Mouse (Mus musculus) embryo, embryonic 11.5 days (tissue): ENCODE data around the gene Pde9a.

Source experiments
- DNase-seq: peaks from one replicate; pipeline ENCODE4 v3.0.0-alpha.2; 2012; ENCODE audit warnings: low read depth, low spot score

The Pde9a gene

DNA sequence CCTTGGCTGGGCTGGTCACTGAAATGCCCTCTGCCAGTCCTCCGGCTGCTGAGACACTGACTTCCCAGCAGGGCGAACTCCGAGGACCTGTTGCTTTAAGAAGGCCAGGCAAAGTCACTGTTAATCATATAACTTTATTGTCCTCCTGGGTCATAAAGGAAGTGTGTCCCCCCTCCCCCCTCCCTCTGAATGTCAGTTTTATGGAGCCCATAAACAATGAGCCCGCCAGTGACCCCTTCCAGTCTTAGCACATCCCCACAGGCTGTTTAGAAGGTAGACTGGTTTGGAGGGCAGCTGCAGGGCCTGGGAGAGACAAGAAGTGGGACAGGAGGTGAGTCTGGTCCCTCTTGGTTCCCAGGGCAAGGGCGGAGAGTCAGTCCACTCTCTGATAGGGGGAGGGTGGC lies 46.9 kb downstream of the Pde9a start:
- DNase-seq: peak; percentile 43

DNA sequence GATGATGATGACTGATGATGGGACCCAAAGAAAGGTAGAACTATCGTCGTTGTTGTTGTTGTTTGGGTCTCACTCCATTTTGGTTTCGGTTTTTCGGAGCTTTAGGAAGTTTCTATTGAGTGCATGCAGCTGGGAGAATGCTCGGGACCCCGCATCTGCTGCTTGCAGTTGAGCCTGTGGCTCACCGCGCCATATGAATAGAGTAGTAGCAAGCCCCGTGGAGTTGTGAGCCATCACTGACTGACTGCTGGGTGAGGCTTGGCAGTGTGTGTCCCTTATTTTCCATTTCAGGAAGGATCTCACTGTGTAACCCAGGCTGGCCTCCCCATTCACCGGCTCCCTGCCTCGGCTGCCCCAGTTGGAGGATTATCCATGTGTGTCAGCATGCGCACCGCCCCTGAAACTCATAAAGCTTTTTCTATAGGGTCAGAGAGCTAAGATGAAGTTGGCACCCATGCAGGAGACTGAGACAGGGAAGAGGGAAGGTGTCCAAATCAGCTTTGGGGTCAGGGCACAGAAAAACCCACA lies 47.5 kb downstream of the Pde9a start:
- no peak for DNase-seq

DNA sequence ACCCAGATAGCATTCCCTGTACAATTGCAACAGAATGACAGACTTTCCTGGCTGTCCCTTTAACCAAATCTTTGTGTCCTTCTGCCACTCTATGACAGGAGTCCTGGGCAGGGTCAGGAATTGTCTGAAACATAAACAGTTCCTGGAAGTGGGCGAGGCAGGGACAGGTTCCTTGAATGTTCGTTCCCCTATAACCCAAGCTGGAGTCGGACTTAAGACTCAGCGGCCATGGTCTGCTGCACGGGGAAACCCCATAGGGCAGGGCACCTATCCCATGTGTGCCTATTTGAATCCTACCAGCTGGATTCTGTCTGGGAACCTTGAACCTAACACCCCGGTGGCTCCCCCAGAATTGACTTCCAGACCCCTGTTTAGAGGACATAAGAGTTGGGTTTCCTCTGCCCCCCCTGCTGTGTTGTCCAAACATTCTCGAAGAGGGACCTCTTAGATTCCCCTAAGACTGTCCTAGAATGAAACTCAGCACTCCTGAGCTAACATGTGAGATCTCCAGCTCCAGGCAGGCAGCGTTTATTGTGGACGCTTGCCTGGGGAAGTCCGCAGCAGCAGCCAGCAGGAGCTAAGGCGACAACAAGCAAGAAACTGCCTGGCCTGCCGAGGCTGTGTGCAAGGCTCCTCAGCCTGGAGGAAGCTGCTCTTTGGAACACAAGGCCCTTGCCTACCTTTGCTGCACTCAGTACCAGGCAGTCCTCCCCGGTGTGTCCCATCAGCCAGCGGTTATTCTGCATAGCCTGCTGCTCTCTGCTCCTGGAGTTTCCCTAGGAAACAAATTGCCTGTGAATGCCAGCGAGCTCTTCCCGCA lies 48.2 kb downstream of the Pde9a start:
- DNase-seq: no peak

- no peak for DNase-seq
Observed at GRCm38 (mm10) chr17:31434825-31435325, 48.9 kb downstream of the Pde9a start.

DNA sequence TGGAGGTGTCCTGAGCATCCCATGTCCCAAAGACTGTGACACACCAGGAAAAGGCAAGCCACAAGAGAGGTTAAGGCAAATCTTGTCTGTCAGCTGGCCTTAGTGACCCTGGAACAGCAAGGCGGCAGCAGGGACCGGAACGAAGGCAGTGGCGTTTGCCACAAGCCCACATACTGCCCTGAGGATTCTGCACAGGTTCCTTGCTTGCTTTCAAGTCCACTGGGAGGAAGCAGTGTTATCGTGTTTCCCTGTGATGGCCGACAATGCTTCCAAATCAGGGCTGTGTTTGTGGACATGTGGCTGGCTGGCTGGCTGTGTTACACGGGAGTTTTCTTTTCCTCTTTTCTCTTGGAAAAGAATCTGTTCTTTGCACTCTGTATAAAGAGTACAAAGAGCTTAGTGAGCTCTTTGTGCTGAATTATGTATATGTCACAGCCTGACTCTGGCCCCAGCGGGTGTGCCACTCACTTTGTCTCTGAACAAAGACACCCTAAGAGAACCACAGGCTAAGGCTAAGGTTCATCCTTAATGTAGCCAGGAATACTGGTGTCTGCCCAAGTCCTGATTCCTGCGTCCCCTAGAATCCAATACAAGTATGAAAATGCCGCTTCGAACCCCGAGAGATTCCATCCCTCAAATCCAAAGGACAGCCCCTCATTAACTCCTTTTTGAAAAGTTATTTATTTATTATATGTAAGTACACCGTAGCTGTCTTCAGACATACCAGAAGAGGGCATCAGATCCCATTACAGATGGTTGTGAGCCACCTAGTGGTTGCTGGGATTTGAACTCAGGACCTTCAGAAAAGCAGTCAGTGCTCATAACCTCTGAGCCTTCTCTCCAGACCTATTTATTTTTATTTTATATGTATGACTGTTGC lies 50.2 kb downstream of the Pde9a start:
- DNase-seq: no peak

DNA sequence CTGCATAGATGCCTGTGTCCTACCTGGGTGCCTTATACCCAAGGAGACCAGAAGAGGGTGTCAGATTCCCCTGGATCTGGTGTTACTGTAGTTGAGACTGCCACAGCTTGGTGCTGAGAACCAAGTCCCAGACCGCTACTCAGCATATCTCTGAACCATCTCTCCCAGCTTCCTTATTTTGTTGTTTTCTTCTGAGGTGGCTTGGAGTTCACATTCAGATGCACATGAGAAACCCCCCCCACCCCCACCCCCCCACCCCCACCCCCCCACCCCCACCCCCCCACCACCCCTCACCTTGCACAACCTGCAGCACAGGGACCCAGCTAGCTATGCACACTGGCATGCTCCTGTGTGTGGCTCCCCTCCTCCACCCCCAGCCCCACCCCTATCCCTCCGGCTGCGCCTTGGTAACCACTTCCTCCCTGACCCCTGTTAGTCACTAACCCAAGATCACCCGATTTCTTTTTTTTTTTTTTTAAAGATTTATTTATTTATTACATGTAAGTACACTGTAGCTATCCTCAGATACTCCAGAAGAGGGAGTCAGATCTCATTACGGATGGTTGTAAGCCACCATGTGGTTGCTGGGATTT lies 50.9 kb downstream of the Pde9a start:
- no peak for DNase-seq

DNA sequence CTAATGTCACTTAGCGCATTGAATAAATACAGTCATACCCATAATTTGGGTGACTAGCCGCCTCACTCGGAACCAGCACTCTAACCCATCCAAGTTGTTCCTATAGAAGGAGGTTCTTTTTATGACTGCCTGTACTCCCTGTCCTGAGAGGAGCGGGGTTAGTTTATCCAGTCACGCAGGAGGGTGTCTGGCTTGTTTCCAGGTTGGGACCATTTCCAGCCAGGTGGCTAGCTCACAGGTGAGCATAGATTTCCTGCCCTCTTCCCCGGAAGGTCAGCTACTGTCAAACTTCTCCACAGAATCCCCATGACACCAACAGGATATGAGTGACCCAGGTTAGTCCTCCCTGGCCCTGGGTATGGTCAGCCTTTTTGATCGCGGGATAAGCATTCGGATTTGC lies 51.5 kb downstream of the Pde9a start:
- no peak for DNase-seq

GRCm38 (mm10) chr17:31439978-31440377 lies 54.0 kb downstream of the Pde9a start:
- no peak for DNase-seq

GRCm38 (mm10) chr17:31442513-31442912 lies 56.5 kb downstream of the Pde9a start:
- DNase-seq: no peak

- no peak for DNase-seq
Observed at GRCm38 (mm10) chr17:31444251-31444650, 58.2 kb downstream of the Pde9a start.

- DNase-seq: no peak
Observed at GRCm38 (mm10) chr17:31445061-31445731, 59.2 kb downstream of the Pde9a start.

DNA sequence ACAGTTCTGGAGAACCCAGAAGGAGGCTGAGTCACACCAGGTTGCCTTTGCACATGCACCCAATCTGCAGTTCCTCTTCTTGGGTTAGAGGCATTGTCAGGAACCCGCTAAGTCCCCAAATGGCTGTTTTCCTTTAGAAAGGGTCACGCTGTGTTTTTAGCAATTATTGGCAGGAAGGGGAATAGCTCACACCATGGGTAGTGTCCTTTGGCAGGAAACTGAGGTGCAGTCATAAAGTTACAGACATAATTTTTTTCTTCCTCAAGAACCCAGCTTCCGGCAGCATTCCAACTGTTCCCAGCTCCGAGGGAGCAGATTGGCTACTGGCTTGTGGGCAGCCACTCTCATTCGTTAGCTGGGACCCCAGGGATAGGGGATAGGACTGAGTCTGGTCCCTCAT lies 61.8 kb downstream of the Pde9a start:
- no peak for DNase-seq

DNA sequence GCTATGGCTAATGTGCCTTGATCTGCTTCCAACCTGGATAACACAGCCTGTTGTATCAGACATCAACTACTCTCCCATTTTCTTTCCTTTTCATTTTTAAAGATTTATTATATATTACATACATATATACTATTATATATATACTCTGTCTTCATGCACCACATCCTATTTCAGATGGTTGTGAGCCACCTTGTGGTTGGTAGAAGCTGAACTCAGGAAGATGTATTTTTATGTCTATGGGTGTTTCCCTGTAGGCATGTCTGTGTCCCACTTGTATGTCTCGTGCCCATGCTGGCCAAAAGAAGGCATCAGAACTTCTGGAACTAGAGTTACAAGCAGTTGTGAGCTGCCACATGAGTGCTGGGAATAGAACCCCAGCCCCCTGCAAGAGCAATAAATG lies 62.5 kb downstream of the Pde9a start:
- no peak for DNase-seq

GRCm38 (mm10) chr17:31450206-31450605 lies 64.2 kb downstream of the Pde9a start:
- no peak for DNase-seq

DNA sequence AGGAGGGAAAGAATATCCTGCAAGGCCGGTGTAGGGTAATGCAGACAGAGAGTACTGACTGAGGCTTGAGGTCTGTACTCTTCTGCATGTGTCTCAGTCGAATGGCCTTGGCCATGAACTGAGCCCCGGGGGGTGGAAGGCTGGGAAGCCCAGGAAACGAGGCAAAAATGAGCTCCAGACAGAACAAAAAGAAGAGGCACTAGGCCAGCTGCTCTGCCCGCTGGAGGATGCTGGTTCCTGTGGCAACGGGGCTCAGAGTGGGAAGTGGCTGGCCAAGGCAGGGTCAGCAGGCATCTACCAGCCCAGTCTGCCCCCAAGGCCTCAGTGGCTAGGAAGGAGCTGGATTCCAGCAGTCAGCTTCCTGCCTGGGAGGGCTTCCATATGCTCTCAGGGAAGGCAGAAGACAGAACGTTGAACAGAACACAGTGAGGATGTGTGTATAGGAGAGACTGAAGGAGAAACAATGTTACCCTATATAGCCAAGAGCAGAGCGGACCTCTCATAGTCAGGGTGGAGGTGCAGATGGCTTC lies 65.2 kb downstream of the Pde9a start:
- DNase-seq: no peak

- no peak for DNase-seq
Observed at GRCm38 (mm10) chr17:31452816-31453215, 66.8 kb downstream of the Pde9a start.

GRCm38 (mm10) chr17:31453476-31453875 lies 67.5 kb downstream of the Pde9a start:
- DNase-seq: no peak

DNA sequence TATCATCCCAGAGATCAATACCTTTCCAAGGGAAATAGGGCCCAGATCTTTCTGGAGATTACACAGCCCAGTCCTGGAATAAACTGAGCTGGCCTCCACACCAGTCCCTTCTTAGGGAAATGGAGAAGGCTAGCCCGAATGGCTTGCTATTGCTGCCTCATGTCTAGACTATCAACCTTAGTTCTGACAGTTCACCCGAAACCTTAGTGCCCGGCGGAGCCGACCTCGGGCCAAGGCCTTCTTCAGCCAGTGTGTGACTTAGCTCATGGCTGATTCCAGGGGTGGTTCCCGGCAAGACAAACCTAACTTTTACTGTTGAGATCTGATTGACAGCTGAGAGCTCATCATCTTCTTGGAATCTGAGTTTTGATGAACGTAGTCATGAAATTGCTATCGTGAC lies 68.0 kb downstream of the Pde9a start:
- DNase-seq: no peak

DNA sequence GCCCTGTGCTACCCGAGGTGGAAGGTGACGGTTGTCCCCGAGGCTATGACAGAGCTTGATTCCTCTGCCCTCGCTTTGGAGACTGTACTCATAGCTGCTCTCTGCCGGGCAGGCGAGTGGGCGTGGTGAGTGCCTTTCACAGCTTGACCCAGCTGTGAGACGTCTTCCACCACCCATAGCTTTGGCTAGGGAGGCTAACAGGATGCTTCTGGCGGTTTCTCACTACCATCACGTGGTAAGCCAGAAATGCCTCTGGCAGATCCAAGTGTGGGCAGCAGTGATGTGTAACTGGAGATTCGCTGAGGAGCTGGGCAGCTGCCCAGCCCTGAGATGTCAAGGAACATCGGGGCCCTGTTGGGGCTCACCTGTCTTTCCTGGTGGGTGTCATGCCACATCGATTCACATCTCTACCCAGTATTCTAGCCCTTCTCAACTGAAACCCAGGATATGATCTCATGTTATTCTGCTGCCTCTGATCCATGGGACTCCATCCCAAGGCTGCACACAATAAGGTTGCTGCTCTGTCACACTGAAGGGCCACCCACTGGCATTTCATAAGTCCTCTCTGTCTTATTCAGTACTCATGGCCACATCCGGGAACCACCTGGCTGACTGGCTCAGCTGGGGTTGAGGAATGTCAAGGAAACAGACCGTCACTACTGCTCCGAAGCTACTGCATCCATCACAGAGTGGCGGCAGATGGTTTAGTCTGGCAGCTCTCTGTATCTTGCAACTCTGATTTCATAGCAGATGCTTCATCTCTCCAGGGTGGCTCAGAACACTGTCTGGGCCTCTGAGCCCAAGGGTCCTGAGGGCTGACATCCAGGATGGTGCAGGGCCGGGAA lies 70.9 kb downstream of the Pde9a start:
- DNase-seq: no peak

DNA sequence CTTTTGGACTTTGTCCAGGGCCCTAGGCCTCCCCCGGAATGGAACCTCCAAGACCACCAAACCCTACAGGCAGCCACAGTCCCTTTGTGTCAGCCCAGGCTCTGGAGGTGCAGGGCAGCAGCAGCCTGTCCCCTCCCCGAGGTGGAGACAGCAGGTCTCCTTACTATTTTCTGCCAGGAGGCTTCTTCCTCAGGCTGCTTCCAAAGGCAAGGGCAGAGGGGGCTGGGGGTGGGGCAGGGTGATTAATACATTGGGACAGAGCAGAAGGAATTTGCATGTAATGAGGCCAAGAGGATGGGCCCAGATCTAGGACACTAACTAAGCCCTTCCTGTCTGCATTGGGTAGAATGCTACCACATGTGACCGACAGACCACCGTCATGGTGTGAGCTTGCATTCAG lies 74.4 kb downstream of the Pde9a start:
- no peak for DNase-seq
